Mouse (Mus musculus) stomach, embryonic 16.5 days (tissue): ENCODE data around the gene Gm17545. TPM values are rescaled to one million over a fixed set of nuclear protein-coding genes. Genes with fewer than 3 reads are reported as not detected.
A peak's percentile ranks its signal among the peaks of the same experiment; 100 is the strongest.

ENCODE experiments used
- ATAC-seq: fragments of 200-750 bp; cut with Nextera tagmentation; 2 replicates; pipeline ENCODE4 v1.8.0; 2017; ENCODE audit warnings: moderate number of reproducible peaks, moderate TSS enrichment; ENCODE audit not compliant: insufficient read depth, low FRiP score
- H3K27ac ChIP-seq: fragments of 300-500 bp; sonication (generic); 2 replicates; pipeline ENCODE4 v1.5.1; 2014; ENCODE audit warnings: low read length
- H3K27me3 ChIP-seq: fragments of 300-500 bp; sonication (generic); 2 replicates; pipeline ENCODE4 v1.6.1; 2014; ENCODE audit warnings: low read length, control low read depth, mixed read lengths; ENCODE audit not compliant: control insufficient read depth, insufficient read depth
- H3K36me3 ChIP-seq: fragments of 300-500 bp; sonication (generic); 2 replicates; pipeline ENCODE4 v1.6.1; 2014; ENCODE audit warnings: low read length; ENCODE audit not compliant: control insufficient read depth, insufficient read depth
- H3K4me1 ChIP-seq: fragments of 300-500 bp; sonication (generic); 2 replicates; pipeline ENCODE4 v1.6.1; 2014; ENCODE audit warnings: low read length, control low read depth, mixed read lengths; ENCODE audit not compliant: control insufficient read depth, insufficient read depth
- H3K4me2 ChIP-seq: fragments of 300-500 bp; sonication (generic); 2 replicates; pipeline ENCODE4 v1.6.1; 2014; ENCODE audit warnings: low read depth, low read length, mixed read lengths
- H3K4me3 ChIP-seq: fragments of 300-500 bp; sonication (generic); replicated peaks from 2 replicates; pipeline ENCODE4 v1.5.1; 2014; ENCODE audit warnings: mild to moderate bottlenecking, low read length
- H3K9ac ChIP-seq: fragments of 300-500 bp; sonication (generic); 2 replicates; pipeline ENCODE4 v1.6.1; 2014; ENCODE audit warnings: low read length
- H3K9me3 ChIP-seq: fragments of 300-500 bp; sonication (generic); replicated peaks from 2 replicates; pipeline ENCODE4 v1.6.1; 2016; ENCODE audit warnings: low read length, control low read depth; ENCODE audit not compliant: control insufficient read depth
- WGBS: fragments of 180-500 bp; shearing (Covaris S2); extraction: QIAGEN DNeasy Blood & Tissue Kit; methylation state at CpG from one replicate; pipeline ENCODE4 v1.1.7; 2014; 5-methylcytosine and 5-hydroxymethylcytosine counted together
- polyA plus RNA-seq: library from polyadenylated mRNA; unstranded; fragments of >200 nt; fragmentation: Nextera tagmentation; extraction: Ambion mirVana; gene quantifications from 2 replicates; pipeline ENCODE4 v1.2.1, GENCODE M21; 2015

Gm17545 gene
- polyA plus RNA-seq, 1 experiment from 2014 or later: not detected

GRCm38 (mm10) chr9:22430315-22430840 lies 23.7 kb upstream of the Gm17545 start:
- H3K27me3 ChIP-seq: no peaks in the 10 kb centered on the region
- peaks cover 3% of the 10 kb centered on the region; the same call in 1 of the 2 replicates for H3K4me1 ChIP-seq
- WGBS: 30% methylated on average over 5 of the region's 5 CpGs
- 0 out of 2 replicates have a peak overlapping the region, but pooled peaks have one; percentile 1 for H3K27ac ChIP-seq
- no peaks in the 10 kb centered on the region for H3K36me3 ChIP-seq
- no peak overlapping the region for H3K9ac ChIP-seq
- H3K9me3 ChIP-seq: no peaks in the 10 kb centered on the region
- no peak for ATAC-seq
- H3K4me2 ChIP-seq: 0 out of 2 replicates have a peak overlapping the region, but pooled peaks have one; percentile 5
- H3K4me3 ChIP-seq: no peak overlapping the region

DNA sequence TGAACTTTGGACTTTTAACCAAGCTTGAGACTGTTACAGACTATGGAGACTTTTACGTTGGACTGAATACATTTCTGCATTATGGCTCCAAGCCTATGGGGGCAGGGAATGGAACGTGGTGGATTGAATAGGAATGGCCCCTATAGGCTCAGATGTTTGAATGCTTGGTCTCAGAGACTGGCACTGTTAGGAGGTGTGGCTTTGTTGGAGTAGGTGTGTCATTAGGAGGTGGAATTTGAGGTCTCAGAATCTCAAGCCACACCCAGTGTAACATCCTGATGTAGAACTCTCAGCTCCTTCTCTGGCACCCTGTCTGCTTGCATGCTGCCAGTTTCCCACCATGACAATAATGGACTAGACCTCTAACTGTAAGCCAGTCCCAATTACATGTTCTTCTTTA lies 20.9 kb upstream of the Gm17545 start:
- Histone ChIP-seq H3K36me3 (no peaks in the 10 kb centered on the region), H3K4me2 (no peak overlapping the region), H3K27ac (no peak overlapping the region), H3K4me3 (no peak overlapping the region), H3K9me3 (no peaks in the 10 kb centered on the region), H3K4me1 (peaks cover 3% of the 10 kb centered on the region; the same call in 1 of the 2 replicates), H3K9ac (no peak overlapping the region), H3K27me3 (no peaks in the 10 kb centered on the region)
- WGBS: 74% methylated on average over 2 of the region's 2 CpGs
- ATAC-seq: no peak

GRCm38 (mm10) chr9:22434101-22434500 lies 20.0 kb upstream of the Gm17545 start:
- Histone ChIP-seq H3K4me2 (no peak overlapping the region), H3K36me3 (no peaks in the 10 kb centered on the region), H3K4me1 (peaks cover 3% of the 10 kb centered on the region; the same call in 1 of the 2 replicates), H3K27me3 (no peaks in the 10 kb centered on the region), H3K9ac (no peak overlapping the region), H3K9me3 (no peaks in the 10 kb centered on the region), H3K4me3 (no peak overlapping the region), H3K27ac (no peak overlapping the region)
- ATAC-seq: no peak
- 79% methylated on average over 2 of the region's 2 CpGs for WGBS

- H3K4me2 ChIP-seq: no peak overlapping the region
- H3K27me3 ChIP-seq: no peaks in the 10 kb centered on the region
- no peak overlapping the region for H3K4me3 ChIP-seq
- no peak for ATAC-seq
- no peaks in the 10 kb centered on the region for H3K4me1 ChIP-seq
- no peak overlapping the region for H3K9ac ChIP-seq
- no peaks in the 10 kb centered on the region for H3K36me3 ChIP-seq
- no peak overlapping the region for H3K27ac ChIP-seq
- no peaks in the 10 kb centered on the region; the same call in 1 of the 2 replicates for H3K9me3 ChIP-seq
- WGBS: 62% methylated on average over 1 of the region's 1 CpGs
These were observed 15.3 kb upstream of the Gm17545 start for GRCm38 (mm10) chr9:22438826-22439225.

DNA sequence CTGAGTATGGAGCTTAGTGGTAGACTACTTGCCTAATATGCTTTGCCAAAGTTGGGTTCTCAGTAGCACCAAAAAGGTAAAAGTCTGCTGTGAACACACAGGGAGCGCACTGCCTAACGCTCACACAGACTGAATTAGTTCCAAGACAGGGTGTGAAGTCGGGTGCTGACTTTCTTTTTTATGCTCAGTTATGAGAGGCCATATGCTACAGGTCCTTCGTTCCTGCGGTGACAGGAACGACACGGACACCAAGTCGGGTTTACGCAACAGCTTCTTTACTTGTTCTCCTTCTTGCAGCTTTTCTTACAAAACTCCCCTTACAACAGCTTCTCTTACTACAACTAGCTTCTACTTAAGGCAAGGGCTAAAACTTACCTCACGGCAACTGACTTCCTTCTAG lies 10.9 kb upstream of the Gm17545 start:
- H3K4me2 ChIP-seq: no peak overlapping the region
- ATAC-seq: no peak
- no peak overlapping the region for H3K4me3 ChIP-seq
- whole genome bisulfite sequencing: 88% methylated on average over 10 of the region's 10 CpGs
- H3K9me3 ChIP-seq: no peaks in the 10 kb centered on the region; the same call in 1 of the 2 replicates
- H3K27ac ChIP-seq: no peak overlapping the region
- H3K9ac ChIP-seq: no peak overlapping the region
- no peaks in the 10 kb centered on the region for H3K27me3 ChIP-seq
- H3K4me1 ChIP-seq: no peaks in the 10 kb centered on the region
- peaks cover 7% of the 10 kb centered on the region; the same call in 1 of the 2 replicates for H3K36me3 ChIP-seq

GRCm38 (mm10) chr9:22445123-22445522 lies 9.0 kb upstream of the Gm17545 start:
- Histone ChIP-seq H3K4me3 (no peak overlapping the region), H3K9ac (no peak overlapping the region), H3K4me1 (no peaks in the 10 kb centered on the region), H3K27me3 (no peaks in the 10 kb centered on the region), H3K4me2 (no peak overlapping the region), H3K27ac (no peak overlapping the region), H3K9me3 (no peaks in the 10 kb centered on the region; the same call in 1 of the 2 replicates), H3K36me3 (peaks cover 20% of the 10 kb centered on the region)
- 67% methylated on average over 1 of the region's 1 CpGs for WGBS
- ATAC-seq: no peak

DNA sequence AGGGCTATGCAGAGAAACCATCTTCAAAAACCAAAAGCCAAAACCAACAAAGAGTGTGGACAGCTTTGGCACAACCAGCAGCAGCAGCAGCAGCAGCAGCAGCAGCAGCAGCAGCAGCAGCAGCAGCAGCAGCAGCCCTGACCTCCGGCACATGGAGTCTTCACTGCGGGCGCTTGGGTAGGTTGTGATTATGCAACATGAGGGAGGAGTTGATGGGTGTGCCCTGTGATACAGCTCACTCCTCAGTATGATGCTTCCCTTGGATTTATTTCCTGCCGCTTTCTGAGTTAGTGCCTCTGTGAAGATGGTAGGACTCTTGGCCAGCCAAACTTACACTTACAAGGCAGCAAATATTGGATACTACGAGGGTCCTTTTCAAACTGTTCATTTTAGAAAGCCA lies 6.9 kb upstream of the Gm17545 start:
- ATAC-seq: no peak
- Histone ChIP-seq H3K9me3 (no peaks in the 10 kb centered on the region), H3K27me3 (no peaks in the 10 kb centered on the region), H3K27ac (no peak overlapping the region), H3K4me1 (no peaks in the 10 kb centered on the region), H3K9ac (no peak overlapping the region), H3K36me3 (peaks cover 29% of the 10 kb centered on the region), H3K4me2 (no peak overlapping the region), H3K4me3 (no peak overlapping the region)
- WGBS: 76% methylated on average over 5 of the region's 5 CpGs

DNA sequence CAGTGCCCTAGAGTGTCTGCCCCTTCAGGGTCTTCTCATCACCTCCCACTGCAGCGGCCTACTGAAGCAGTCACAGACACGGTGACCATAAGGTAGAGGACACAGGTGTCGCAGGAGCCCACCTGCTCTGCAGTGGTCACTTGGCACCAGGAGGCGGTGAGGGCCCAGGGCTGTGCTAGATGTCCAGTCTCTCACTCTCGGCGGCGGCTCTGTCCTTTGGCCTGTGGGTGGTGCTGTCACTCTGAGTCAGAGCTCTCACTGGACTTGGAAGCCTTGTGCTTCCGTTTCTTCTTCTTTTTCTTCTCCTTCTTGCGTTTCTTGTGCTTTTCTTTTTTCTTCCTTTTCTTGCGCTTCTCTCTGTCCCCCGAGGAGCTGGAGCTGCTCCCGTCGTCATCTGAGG lies 5.7 kb upstream of the Gm17545 start:
- H3K4me1 ChIP-seq: no peaks in the 10 kb centered on the region
- H3K27me3 ChIP-seq: no peaks in the 10 kb centered on the region
- ATAC-seq: no peak
- peaks cover 36% of the 10 kb centered on the region for H3K36me3 ChIP-seq
- 87% methylated on average over 13 of the region's 13 CpGs for WGBS
- no peak overlapping the region for H3K27ac ChIP-seq
- H3K9ac ChIP-seq: no peak overlapping the region
- H3K9me3 ChIP-seq: no peaks in the 10 kb centered on the region
- H3K4me3 ChIP-seq: no peak overlapping the region
- H3K4me2 ChIP-seq: no peak overlapping the region

DNA sequence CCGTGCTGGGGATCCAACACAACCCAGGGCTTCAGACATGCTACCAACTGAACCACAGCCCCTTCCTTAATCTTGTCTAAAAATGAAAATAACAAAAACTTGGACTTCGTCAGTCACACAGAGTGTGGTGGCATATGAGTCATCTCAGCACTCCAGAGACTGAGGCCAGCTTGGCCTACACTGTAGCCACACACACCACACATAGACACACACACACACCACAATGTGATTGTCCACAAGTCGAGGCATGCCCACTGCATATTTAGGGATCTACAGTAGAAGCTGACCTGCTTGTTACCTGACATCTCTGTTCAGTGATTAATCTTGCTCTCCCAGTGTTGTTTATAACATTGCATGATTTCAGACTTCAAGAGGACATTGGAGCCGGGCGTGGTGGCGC lies 4.9 kb upstream of the Gm17545 start:
- Histone ChIP-seq H3K4me1 (no peaks in the 10 kb centered on the region), H3K36me3 (peaks cover 39% of the 10 kb centered on the region), H3K4me3 (no peak overlapping the region), H3K27ac (no peak overlapping the region), H3K27me3 (no peaks in the 10 kb centered on the region), H3K9me3 (no peaks in the 10 kb centered on the region), H3K4me2 (no peak overlapping the region), H3K9ac (no peak overlapping the region)
- no peak for ATAC-seq
- 85% methylated on average over 6 of the region's 6 CpGs for WGBS
